Mouse (Mus musculus): ENCODE results near the gene Myh2.

The Myh2 gene

DNA sequence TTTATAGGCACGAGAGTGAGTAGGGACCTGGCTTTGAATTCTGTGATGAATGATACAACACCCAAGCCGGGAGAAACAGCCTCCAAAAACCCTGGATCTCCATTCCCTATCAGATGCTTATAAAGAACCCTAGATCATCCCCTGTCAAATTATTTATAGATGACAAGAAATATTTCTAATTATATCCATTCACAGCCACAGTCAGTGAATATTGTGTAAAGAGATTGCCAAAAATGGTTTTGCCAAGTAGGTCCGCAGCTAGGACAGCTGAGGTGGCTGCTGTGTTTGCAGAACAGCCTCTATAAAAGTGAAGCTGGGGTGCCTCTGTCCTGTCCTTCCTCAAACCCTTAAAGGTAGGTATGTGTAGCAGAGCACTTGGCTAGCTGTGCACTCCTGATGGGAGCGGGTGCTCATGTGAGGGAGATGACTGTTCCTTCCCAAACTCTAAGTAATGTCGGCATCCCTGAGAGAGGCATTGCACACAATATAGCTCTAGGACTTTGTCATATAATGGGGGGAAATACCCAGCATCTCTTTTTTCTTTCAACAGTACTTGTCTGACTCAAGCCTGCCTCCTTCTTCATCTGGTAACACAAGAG, 66.8 kb downstream of the Myh2 start, which contains the start of gene Myh4:
Gene Myh4, plus strand, starts transcription at position 549 of the 599 bp plus-strand sequence.
- DNase-seq (ENCODE audit: extremely low spot score, low spot score) = no peak

DNA sequence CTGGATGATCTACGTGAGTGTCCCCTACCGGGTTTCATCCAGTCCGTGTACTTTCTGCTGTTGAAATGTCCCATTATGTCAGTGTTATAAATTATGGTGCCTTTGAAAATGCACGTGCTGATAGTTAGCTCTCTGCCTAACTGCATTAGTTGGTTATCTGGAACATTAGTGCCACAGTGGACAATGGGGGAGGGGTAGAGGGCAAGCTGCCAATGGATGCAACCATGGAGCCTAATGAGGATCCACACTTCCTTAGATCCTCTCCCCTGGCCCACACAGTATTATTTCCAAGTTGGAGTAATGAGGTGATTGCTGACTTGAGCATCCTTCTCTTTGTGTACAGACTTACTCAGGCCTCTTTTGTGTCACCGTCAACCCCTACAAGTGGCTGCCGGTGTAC, 70.2 kb downstream of the Myh2 start:
- no peak for DNase-seq (ENCODE audit: extremely low spot score, low spot score)
